Mouse (Mus musculus) heart, postnatal 10 days (tissue): Measurements from ENCODE around the gene Pctp. TPM values are rescaled to one million over a fixed set of nuclear protein-coding genes. Genes with fewer than 3 reads are reported as not detected.

Source experiments
- DNase-seq, 2 experiments: peaks; one replicate each; pipeline ENCODE4 v3.0.0; 2021
- intact Hi-C: fragments of 180-260 bp; cut with DNase I; formaldehyde crosslinking; loops from one replicate; pipeline ENCODE4 v1.15.1; 2025
- total RNA-seq, 2 experiments: library from RNA; stranded (reverse); gene quantifications; 2 replicates each; pipeline ENCODE4 v1.2.3; 2021

Gene Pctp
- total RNA-seq = 1 to 10 TPM; 4.5 to 5.6 TPM

DNA sequence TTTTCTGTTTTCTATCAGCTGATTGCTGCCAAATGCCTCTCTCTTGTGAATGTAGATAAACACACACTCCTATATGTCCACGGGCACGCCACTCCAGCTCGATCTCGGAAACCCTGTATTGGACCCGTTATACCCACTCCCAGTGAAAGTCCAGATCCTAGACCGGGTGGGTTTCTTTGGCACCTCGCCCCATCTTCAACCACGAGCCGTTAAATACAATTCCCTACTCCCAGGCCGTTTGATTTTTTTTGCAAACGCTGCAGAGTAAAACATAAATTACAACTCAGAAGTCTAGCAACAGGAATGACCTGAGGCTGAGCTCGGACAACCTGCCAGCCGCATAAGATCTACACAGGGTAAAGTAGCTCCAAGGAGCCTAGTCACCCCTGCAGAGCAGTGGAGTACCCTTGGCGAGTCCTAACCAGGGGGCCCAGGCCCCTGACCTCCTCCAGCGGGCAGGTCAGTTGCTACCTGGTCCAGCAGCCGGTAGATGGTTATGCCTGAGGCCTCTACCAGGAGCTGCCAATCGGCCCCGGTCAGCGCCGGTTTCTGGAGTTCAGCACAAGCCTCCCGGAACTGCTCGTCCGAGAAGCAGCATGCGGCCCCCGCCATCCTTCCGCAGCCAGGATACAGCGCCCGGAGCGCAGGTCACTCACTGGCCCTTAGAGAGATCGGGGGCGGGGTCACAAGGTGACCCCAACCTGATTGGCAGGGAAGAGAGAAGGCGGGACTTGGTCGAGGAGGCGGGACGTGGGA is at the start of gene Pctp:
TSS of gene Pctp (minus strand) at position 664 of the 756 bp plus-strand sequence.
- peak; percentile 81 to 86 for DNase-seq
- intact Hi-C loops = no loop called here

GRCm38 (mm10) chr11:90050016-90050415 is 47.3 kb upstream of the Pctp start:
- DNase-seq = no peak
- intact Hi-C loops = no loop called here

DNA sequence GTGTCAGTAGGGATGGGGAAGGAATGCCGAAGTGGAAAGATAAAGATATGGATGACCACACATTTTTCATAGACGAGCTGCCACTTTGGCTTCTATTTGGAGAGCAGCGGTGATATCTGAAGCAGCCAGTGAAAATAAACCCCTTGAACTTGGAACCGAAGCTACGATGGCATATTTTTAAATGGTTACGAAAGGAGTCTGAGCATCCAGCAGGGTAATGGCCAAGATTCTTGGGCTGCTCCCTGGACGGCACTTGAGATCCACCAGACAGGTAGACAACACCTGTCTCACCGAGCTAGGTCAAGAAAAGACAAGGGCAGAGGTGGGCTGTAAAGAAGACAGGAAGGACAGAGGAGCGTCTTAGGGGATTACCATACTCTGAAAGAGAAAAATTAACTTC is 44.6 kb upstream of the Pctp start:
- DNase-seq = no peak
- intact Hi-C loops = no loop called here

- no peak for DNase-seq
- intact Hi-C loops = no loop called here
These were observed 43.5 kb upstream of the Pctp start for GRCm38 (mm10) chr11:90046211-90046610.

- intact Hi-C loops = no loop called here
- DNase-seq = no peak
These were observed 41.8 kb upstream of the Pctp start for GRCm38 (mm10) chr11:90044459-90044858.

DNA sequence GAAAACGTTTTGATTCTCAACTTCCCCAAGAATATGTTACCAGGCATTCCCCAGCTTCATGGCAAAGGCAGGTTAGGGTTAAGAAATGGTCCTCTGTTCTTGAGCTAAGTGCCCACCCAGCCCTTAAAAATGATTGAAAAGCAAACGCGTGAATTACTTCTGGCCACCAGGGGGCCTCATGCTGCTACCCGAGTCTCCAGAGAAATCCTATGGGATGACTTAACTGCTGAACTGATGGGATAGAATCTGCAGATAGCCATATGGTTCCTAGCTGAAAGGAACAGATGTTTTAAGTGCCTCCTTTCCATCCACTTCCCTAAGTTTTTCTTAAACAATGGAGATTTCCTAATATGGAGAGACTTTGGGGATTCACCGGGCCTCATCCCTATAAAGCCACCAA is 35.3 kb upstream of the Pctp start:
- DNase-seq = peak; percentile 57 to 75
- intact Hi-C loops = loop anchor here (1.0 to 5.0 kb wide), 3 partner anchors 63 to 214 kb away; no protein-coding TSS in a partner anchor

- intact Hi-C loops = loop anchor here (5.0 kb wide), 1 partner anchor 216 kb away; no protein-coding TSS in a partner anchor
- DNase-seq = no peak
These were observed 33.7 kb upstream of the Pctp start for GRCm38 (mm10) chr11:90036416-90036815.

- DNase-seq = no peak
- intact Hi-C loops = loop anchor here (5.0 kb wide), 1 partner anchor 217 kb away; no protein-coding TSS in a partner anchor
These were observed 32.8 kb upstream of the Pctp start for GRCm38 (mm10) chr11:90035532-90035931.

DNA sequence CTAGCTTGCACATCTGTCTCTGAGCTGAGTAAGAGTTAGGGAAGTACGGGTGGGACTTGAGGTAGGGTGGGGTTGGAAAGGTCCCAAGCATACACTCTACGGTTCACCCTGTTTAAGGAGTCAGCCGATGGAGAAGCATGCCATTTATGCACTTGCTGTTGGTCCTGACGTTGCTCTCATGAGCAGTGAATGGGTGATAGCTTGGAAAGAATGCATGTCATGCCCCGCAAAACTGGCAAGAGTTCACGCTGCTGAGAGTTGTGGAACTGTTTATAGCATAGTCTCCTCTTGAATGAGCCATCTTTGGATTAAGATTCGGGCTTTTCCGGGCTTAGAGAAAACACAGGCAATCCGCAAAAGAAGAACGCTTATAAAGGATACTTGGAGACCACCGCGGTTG is 32.0 kb upstream of the Pctp start:
- intact Hi-C loops = loop anchor here (5.0 kb wide), 2 partner anchors 47 to 218 kb away; no protein-coding TSS in a partner anchor
- peak; percentile 72 to 75 for DNase-seq

- peak; percentile 45 to 47 for DNase-seq
- intact Hi-C loops = loop anchor here (5.0 kb wide), 1 partner anchor 46 kb away; no protein-coding TSS in a partner anchor
These were observed 30.7 kb upstream of the Pctp start for GRCm38 (mm10) chr11:90033442-90033841.

DNA sequence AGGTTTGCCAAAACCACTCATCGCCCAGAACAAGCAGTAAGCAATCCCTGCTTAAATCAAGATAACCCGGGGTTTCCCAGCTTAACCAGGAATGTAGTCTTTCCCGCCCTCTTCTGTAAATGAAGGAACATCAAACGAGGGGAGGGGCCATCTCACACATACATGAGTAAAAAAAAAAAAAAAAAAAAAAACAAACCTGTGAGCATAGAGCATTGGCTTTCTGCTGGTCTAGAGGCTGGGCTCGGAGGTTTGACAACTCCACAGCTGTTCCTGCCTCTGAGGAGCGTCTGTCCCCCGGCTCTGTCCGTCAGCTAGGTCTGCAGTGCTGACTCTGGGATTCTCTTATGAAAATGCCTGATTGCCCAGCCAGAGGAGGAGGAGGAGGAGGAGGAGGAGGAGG is 30.1 kb upstream of the Pctp start:
- no peak for DNase-seq
- intact Hi-C loops = loop anchor here (5.0 kb wide), 1 partner anchor 46 kb away; no protein-coding TSS in a partner anchor

DNA sequence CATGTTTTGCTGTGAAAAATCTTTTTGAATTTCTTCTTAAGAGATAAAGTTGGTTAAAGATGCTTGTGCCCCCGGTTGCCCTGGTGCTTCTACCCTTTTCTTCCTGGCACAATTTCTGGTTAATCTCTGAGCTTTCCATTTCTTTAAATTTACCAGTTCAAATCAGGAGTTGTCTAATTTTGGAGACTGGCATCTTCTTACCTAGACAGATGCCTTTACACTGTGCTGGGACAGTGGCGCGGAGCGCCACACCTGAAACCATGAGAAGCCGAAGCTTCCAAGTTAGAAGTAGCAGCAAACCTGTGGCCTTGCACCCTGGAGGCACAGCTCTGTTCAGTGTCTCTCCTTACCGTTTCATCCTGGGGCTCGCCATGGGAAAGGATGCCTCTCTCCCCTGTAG is 28.4 kb upstream of the Pctp start:
- intact Hi-C loops = loop anchor here (5.0 kb wide), 1 partner anchor 44 kb away; no protein-coding TSS in a partner anchor
- no peak for DNase-seq

GRCm38 (mm10) chr11:90030557-90030956 is 27.9 kb upstream of the Pctp start:
- peak; percentile 74 to 75 for DNase-seq
- intact Hi-C loops = loop anchor here (5.0 kb wide), 1 partner anchor 43 kb away; no protein-coding TSS in a partner anchor

DNA sequence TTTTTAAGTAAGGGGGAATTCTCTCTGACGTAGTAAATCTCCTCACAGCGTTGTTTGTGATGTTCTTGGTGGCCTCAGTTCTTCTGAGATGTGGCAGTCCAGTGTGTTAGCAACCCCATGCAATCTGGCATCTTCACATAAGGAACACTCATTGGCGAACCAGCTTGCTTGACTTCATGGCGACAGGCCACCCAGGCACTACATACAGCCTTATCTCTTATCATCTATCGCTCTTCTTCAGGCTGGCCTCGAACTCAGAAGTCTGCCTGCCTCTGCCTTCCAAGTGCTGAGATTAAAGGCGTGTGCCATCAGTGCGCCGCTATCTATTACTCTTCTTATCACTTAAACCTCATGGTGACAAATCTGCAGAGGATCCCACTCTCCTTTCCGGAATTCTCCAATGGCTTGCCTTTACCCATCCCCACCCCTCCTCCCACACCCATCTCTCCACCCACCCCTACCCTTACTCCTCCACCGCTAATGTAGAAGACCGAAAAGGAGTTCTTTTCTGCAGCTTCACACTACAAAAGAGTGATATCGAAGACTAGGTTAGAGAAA is 27.2 kb upstream of the Pctp start, which contains the start of gene Tmem100:
TSS of gene Tmem100 (plus strand) at position 508 of the 558 bp plus-strand sequence.
- peak in 1 of 2 experiments; percentile 18 for DNase-seq
- intact Hi-C loops = loop anchor here (5.0 kb wide), 1 partner anchor 43 kb away; no protein-coding TSS in a partner anchor

GRCm38 (mm10) chr11:90029354-90029753 is 26.7 kb upstream of the Pctp start:
- intact Hi-C loops = no loop called here
- DNase-seq = peak; percentile 68 to 77

- intact Hi-C loops = no loop called here
- DNase-seq = no peak
These were observed 26.1 kb upstream of the Pctp start for GRCm38 (mm10) chr11:90028746-90029145.

GRCm38 (mm10) chr11:90027216-90027615 is 24.5 kb upstream of the Pctp start:
- intact Hi-C loops = no loop called here
- DNase-seq = no peak

DNA sequence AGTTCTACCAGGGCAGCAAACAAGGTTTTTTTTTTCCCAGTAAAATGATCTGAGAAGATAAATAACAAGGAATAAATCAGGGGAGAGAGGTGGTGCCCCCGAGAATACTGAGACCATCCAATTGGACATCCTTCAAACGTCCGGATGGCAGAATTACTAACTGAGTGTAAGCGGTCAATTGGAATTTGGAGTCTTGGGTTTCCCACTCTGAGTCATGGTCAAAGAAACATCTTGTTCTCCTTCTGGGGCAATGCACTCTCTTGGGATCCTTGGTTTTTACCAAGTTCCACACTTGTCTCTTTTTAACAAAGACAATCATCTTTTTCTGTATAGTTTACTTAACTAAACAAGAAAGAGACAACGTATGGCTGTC is 24.1 kb upstream of the Pctp start:
- no peak for DNase-seq
- intact Hi-C loops = no loop called here

GRCm38 (mm10) chr11:90025891-90026801 is 23.5 kb upstream of the Pctp start:
- peak in 1 of 2 experiments; percentile 24 for DNase-seq
- intact Hi-C loops = no loop called here

- intact Hi-C loops = loop anchor here (1.0 to 2.0 kb wide), 2 partner anchors 28 to 151 kb away; no protein-coding TSS in a partner anchor
- peak in 1 of 2 experiments; percentile 72 for DNase-seq
These were observed 16.5 kb upstream of the Pctp start for GRCm38 (mm10) chr11:90019161-90019560.
